Mouse (Mus musculus) CD4-positive, CD25-positive, alpha-beta regulatory T cell, adult 4 months (primary cell): ENCODE measurements around the gene Pate2. TPM values are rescaled to one million over a fixed set of nuclear protein-coding genes. Genes with fewer than 3 reads are reported as not detected.

ENCODE experiments used
- ATAC-seq: one replicate; pipeline ENCODE4 v1.8.0; 2017
- polyA plus RNA-seq, 2 experiments: library from polyadenylated mRNA; unstranded; fragments of 100-300 nt; shearing (Covaris generic); gene quantifications; one replicate each; pipeline ENCODE4 v1.2.1; 2017

Gene Pate2
- not detected for polyA plus RNA-seq

DNA sequence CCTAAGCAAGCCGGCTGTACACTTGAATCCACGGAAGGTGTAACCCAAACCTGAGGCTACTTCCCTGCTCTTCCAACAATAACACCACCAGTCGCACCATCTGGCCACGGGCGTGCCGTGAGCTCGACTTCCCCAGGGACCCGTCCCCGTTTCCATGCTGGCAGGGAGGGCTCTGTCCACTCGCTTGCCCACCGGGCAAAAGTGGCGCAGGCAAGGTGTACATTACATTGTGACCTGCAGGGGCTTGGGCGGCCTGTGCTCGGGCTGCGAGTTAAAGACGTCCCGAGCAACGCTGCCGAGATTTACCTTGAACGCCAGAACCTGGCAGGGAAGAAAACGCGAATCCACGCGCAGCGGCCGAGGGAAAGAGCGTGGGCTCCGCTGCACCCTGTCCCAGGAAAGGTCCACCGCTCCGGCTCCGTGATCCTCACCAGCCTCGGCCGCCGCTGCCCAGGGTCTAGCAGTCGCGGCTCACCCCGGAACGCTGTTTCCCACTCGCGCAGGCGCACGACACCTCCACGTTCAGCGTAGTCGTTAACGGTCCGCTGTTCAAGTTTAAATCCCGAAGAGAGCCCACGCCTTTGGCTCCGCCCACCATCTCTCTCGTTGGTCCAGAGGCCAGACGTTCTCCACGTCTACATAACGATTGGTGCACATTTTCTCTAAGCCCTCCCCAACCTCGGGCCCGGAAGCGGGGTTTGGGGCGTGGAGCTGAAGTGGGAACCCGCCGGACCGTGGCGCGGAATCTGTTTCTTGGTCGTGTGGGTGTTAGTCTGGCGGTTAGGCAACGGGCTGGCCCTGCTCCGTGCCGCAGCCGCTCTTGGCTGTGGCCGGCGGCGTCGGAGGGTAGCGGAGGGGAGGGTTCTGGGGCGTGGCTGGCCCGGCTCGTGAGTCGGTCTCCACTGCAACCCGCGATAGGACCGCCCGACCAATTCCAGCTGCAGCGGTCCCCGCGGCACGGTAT lies at the start of gene Pate2, which contains the start of gene Hyls1:
Gene Pate2, plus strand, starts transcription at position 714 of the 964 bp plus-strand sequence.
Gene Hyls1, minus strand, starts transcription at position 828 of the 964 bp plus-strand sequence.
- peak; percentile 98 for ATAC-seq

DNA sequence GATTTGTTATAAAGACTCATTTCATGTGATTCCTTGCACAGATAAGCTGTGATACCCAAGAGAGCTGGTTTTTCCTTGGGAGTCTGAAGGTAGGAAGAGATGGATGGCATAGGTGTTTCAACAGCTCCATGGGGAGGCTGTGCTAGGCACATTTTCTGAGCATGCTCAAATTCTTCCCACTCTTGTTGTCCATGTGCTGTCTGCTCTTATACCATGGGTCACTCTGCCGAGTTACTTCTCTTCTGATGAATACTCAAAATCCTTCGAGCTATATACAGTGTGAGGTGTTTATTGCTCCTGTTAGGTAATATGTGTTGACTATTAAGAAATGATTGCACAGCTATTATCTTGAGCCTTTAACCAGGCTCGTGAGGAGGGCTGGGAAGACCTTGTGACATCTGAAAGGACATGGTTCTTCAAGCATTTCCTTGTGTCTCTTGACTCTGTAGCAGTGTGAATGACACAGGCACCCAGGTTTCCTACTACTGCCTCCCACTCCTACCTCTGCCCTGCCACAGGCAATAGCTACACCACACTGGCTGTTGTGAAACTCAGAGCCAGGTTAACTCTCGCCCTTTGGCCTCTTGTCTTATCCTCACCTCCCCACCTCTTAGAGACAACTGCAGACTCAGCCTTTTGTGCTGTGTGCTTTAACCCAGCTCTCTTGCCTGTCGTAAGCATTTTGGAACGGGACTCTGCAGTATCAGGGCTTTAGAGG lies 49.3 kb upstream of the Pate2 start:
- no peak for ATAC-seq

DNA sequence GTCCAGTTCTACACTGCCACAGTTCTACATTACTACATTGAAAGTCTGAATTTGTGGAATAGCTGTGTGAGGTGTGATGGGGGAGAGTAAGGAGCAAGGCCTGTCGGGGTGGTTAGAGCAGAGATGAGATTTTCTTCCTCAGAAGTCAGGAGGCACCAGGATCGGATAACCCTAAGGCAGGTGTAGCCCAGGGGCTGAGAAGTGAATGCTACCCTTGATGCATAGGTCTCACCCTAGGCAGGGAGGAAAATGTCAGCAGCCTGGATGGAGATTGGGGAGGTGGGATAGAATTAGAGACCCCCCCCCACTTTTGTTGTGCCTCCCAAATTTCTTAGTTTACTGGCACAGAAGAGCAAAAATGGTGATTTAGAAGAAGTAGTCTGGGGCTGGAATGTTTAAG lies 47.8 kb upstream of the Pate2 start:
- ATAC-seq = no peak

DNA sequence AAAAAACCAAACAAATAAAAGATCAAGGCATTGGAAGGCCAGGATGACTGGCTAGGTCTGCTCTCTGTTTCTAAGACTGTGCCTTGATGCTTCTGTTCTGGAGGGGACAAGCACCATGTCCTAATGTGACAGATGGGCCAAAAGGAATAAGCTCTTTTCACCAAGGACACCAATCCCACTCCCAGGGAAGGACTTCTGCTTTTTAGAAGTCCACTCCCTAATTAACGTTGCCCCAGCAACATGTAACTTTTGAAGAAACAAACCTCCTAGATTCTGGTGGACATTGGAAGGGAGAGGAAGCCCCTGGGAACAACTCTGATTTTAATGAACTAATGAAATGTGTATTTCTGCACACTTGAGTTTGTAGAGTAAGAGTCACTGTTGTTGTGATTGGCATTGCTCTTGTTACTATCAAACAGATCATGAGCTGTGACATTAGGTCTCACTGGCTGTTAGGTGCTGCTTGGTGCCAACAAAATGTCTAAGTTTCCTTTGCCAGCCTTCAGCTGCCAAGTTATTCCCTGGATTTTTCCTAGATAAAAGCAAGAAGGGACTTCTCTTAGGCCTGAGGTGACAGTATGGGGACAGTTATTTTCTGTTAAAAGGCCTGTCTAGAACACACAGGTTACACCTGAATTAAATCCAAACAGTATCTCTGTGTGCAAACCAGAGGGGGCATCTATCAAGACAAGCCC lies 47.1 kb upstream of the Pate2 start:
- no peak for ATAC-seq

DNA sequence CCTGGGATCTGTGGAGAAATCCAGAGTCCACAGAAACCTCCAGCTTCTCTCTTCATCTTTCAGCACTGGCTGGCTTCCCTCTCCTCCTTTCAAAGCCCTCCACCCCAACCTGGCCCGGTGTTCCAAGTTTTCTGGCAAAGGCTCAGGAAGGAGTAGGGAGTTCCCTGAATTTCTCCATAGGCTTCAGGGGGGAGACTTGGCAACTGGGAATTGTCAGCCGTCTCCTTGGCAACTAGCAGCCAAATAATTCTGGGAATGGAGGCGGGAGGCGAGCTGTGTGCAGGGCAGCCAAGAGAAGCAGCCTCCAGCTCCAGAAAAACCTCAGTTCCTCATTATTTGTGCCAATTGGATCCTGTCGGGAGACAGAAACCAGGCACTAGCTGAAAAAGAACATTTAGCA lies 46.5 kb upstream of the Pate2 start:
- no peak for ATAC-seq

DNA sequence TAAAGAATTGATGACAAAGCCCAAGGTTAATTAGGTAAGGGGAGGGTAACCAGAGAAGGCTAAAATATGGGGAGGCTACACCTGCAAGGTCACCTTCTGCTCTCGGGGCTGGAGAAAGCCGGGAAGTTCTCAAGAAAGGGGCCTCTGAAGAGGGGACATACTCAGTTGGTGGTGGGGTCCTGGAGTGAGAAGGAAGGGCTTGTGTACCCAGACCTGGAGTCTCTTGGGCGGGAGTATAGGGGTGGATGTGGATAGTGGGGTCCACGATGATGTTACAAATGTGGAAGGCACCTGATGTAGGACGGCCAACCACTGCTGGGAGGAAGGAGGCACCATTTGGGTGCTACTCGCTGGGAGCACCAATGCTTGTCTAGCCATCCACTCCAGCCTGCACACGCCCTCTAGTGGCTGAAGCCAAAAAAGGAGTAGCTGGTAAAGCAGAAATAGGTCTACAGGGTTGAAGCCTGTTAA lies 46.1 kb upstream of the Pate2 start:
- ATAC-seq = peak; percentile 88

DNA sequence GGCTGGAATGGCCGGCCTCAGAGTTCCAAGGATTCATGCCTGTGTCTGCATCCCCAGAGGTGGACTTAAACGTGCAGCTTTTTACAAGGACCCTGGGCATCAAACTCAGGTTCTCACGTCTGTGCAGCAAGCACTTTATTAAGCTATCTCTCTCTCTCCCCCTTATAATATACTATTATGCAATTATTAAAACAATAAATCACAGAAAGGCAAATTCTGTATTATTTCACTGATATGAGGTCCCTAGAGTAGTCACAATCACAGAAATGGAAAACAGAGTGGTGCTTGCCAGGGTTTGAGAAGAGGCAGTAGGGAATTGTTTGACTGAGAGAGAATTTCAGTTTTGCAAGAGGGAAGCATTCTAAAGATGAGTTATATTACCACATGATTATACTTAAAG lies 40.9 kb upstream of the Pate2 start:
- no peak for ATAC-seq

DNA sequence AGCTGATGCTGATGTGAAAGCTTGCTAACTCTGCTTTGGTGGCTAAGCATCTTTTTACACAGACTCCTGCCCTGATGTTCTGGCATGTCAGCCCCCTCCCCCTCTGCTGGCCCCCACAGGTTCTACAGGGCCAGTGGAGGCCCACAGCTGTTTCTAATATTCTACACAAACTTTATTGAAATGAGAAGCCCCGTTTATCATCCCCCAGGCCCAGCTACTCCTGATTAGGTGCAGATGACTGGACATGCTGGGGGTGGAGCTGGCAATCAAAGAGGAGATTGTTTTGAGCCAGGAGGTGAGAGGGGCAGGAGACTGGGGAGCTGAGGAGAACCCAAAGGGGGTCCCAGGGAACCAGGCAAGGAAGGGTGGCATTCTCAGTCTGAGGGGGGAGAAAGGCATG lies 40.3 kb upstream of the Pate2 start:
- no peak for ATAC-seq

DNA sequence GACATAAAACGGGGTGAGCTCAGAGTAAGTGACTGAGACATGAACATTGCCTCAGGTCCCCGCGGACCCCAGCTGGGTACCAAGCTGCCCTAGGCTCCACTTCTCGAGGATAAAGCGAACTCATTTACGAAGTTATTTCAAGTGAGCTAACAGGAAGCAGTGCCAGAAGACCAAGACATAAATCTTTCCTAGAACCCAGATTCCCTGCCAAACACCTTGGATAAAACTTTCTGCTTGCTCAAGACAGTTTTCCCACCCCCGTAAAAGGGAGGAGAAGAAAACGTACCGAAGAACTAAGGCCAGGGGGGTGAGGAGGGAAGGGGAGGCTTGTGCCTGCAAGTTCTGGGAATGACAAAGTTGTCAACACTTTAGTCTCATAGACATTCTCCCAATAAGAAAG lies 36.8 kb upstream of the Pate2 start:
- no peak for ATAC-seq

DNA sequence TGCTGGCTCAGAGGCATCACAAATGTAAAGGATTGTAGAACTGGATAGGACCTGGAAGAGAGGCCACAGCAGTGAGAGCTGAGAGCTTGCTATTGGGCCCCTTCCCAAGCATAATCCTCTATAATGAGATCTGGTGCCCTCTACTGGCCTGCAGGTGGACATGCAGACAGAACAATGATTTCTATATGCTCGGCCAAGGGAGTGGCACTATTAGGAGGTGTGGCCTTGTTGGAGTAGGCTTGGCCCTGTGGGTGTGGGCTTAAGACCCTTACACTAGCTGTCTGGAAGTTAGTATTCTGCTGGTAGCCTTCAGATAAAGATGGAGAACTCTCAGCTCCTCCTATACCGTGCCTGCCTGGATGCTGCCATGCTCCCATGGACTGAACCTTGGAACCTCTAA lies 35.0 kb upstream of the Pate2 start:
- ATAC-seq = peak; percentile 98

DNA sequence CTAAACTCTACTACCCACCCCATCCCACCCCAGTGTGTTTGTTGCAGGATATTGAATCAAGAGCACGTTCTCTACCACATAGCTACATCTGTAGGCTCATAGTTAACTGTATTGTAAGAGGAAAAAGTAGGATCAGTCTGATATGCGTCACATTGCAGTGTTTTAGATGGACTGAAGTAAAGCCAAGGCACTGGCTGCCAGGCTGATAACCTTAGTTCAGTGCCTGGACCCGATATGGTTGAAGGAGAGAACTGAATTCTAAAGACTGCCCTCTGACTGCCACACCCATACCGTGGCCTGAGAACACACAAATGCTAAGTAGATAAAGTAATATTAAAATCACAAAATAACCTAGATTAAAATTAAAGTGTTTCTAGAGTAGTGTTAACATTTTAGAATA lies 34.2 kb upstream of the Pate2 start:
- no peak for ATAC-seq

DNA sequence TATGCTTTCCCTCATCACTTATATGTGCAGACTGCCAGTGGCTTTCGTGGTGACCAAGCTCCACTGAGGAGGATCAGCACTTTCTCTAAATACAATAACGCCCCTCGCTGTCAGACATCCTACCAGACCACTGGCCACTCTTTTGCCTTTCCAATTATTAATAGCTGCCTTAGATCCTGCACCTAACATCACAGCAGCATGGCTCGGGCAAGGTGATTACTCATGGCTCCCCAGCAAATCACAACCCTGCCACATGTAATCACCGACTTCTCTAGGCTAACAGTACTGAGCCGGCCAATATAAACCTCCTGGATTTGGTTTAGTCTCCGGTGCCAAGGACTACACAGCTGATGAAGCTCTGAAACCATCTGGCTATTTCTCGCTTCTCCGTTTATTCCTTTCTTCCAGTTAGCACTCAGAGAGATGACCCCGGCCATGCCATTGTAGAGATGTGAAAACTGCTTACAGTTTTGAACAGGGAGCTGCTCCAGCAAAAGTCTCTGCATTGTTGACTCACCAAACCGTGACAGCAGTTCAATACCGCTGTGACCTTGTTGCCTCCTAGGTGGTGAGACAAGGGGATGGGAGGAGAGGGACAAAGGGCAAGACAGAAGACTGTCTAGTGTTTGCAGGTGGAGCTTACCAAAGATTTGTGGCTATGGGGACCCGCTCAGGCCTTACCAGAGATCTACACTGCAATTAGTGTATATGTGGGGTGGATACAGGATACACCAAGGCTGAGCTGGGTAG lies 30.9 kb upstream of the Pate2 start:
- no peak for ATAC-seq

DNA sequence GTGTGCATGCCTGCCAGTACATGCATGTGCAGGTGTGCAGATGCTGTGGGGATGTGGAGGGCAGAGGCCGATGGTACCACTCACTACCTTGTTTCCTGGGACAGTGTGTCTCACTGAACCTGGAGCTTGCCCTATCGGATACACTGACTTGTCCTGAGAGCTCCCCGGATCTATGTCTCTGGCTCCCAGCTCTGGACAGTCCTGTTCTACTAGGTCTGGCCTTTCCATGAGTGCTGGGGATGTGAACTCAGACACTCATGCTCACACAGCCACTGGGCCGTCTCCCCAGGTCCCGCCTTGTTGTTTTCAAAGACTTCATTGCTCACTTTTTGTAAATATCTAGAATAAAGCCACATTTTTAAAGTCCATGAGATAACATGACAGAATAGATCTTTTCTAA lies 29.1 kb upstream of the Pate2 start:
- ATAC-seq = no peak

DNA sequence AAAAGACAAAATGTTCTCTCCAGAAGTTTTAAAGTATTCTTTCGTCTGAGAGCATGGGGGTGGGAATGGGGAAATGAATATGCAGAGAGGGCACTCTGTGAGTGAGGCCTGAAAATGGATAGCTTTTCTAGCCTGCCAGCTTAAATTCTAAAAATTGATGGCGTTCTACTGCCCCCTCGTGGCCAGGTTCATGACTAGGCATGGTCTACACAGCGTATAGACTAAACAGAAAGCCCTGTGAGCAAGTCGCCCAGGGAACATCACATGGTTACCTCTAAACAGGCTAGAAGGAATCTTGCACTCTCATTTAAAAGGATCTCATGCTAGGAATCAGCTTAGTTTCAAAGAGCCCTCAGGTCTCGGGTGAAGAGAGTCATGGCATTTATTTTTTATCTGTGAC lies 28.6 kb upstream of the Pate2 start:
- ATAC-seq = peak; percentile 96

DNA sequence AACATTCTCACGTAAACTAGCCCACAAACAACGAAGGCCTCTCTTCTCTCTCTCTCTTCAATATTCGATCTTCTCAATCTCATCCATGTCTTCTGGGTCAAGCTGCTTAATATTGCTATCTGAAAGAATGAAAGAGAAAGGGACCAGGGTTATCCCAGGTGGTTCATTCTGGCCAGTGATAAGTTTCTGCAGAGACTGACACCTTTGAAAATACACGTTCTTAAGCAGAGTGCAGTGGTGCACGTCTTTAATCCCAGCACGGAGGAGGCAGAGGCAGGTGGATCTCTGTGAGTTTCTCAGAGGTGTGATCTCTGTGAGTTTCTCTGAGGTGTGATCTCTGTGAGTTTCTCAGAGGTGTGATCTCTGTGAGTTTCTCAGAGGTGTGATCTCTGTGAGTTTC lies 28.1 kb upstream of the Pate2 start:
- no peak for ATAC-seq

DNA sequence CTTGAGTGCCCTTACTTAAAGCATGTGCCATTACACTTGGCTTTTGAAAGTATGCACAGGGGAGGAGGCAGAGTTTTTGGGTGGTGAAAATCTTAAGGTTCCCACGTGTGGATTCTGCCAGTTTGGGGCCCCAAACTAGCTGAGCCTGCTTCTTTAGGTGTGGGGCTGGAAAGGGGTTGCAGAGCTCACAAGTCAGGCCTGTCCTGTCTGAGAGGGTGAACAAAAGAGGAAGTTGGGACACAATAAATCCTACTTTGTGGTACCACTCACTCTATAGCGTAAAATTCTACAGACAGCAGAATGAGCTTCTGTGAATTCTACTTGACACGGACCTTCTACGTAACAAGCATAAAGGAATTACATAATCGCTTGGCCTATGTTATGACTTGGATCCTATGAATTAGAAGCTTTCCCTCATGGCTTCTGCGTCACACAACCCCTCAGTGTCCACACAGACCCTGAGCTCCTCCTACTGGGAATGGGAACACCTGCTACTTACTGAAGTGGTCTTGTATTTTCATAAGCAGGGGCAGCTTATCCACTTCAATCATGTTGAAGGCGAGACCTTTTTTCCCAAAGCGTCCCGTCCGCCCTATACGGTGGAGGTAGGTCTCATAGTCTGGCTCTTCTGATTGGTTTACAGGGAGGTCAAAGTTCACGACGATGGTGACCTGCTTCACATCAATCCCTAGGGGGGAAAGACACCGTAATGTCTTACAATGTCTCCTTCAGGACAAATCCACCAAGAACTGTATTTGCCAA lies 26.8 kb upstream of the Pate2 start:
- no peak for ATAC-seq

DNA sequence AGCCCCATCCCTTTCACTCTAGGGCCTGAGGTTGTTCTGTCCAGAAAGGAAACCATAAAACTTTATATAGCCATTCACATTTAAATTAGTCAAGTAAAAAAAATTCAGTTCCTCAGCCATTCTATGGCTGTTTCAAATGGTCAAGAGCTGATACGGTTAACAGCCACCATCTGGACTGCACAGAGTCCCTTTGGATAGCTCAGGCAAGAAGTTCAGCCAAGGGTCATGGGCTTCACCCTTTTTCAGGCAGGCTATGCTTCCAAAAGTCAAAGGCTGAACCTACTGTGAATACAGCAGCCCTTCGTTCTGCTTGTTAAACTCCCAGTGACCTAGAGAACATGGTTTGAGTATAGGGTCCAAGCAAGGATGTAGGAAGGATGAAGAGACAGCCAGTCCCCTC lies 25.4 kb upstream of the Pate2 start:
- no peak for ATAC-seq

DNA sequence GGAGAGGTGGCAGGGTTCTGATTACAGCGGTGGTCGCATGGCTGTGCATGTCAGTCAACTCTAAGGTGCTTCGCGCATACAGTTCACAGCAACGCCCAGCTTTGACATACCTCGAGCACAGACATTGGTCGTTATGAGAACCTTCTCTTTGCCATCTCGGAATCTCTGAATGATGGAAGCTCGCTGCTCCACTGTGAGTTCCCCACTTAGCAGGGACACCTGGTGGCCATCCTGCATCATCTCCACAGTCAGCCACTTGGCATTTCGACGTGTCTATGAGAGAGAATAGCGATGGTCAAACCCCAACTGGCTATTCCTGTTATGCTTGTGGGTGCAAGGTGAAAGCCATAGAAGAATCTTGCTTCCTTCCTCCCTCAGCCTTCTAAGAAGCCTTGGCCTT lies 24.4 kb upstream of the Pate2 start:
- no peak for ATAC-seq

DNA sequence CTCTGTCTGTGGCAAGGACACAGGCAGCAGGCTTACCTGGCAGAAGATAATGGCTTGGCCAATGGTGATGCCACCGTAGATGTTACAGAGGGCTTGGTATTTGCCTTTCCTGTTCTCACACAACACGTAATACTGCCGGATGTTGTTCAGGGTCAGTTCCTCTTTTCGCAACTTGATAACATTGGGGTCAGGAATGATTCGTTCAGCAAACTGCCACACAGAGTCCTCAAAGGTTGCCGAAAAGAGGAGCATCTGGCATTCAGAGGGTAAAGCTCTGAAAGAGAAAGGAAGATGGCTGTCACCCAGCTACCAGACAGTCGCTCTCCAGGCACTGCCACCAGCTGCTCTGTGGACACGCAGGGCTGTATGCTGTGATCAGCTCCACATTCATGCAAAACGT lies 23.3 kb upstream of the Pate2 start:
- ATAC-seq = peak; percentile 32

DNA sequence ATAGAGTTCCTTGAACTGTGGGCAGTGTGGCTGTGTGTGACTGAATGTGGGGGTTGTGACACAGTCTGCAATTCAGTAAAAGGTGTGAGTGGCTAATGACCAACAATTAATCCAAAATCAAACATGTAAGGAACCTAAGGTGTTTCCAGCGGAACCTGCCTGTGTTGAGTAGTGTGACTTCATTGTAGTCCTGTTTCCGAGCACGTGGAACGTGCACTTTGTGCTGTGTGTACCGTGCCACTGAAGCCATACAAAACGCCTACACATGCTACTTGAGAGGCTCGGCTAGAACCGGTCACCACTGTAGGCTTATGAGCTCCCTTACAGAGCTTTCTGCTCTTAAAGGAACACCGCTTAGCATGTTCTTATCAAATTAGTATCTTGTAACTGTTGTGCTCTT lies 21.6 kb upstream of the Pate2 start:
- no peak for ATAC-seq

DNA sequence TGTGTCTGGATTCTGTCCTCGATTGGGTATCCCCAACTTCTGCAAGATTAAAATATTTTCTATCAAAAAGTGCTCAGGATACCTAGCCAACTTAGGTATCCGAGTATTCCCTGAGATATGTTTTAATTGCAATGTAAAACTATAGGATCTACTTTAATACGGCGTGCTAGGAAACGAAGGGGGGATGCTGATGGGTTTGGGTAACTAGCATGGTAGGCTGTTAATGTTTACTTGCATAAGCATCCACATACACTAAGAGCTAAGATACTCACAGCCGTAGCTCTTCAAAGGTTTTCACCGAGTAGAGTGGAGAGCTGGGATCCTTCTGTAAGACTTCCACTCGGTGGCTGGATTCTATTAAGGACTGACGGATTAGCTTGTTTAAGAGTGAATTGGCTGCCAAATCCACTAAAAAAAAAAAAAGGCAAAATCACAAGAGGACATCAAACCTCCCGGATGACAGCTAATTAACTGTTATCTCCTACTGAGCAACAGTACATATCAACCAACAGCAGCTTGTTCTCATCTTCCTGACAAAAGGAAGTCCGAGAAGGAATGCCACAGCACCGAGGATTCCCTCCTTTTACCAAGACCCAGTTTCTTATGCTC lies 13.5 kb upstream of the Pate2 start:
- no peak for ATAC-seq
